Mouse (Mus musculus): Measurements from ENCODE around the gene Tmem140. TPM values are rescaled to one million over a fixed set of nuclear protein-coding genes. Genes with fewer than 3 reads are reported as not detected.

Tmem140 gene
- total and polyA plus RNA-seq, 3 experiments = 18.2 to 22.9 (median 22.9) TPM

GRCm38 (mm10) chr6:34872871-34873270 is 9.9 kb downstream of the Tmem140 start:
- WGBS = 44% methylated on average over 10 of the region's 10 CpGs
- H3K36me3 ChIP-seq (ENCODE audit: control insufficient read depth, insufficient read depth, low read length) = peaks cover 17% of the 10 kb centered on the region
- intact Hi-C loops (cut with DNase I) = no loop called here
- TF ChIP-seq EP300 (IDR thresholded peaks at IDR 0.05; ENCODE audit: insufficient read depth, low read depth, low read length) (no peak), POLR2A (IDR thresholded peaks at IDR 0.05; ENCODE audit: insufficient read depth, low read depth, low read length) (no peak), CTCF (IDR thresholded peaks at IDR 0.05) (no peak)
- H3K79me2 ChIP-seq (replicated peaks; ENCODE audit: control insufficient read depth, insufficient read depth, low read length) = no peaks in the 10 kb centered on the region
- H3K9ac ChIP-seq (ENCODE audit: low read depth, low read length) = peak overlapping the region; percentile 13; the same call in 1 of the 2 replicates
- H3K27ac ChIP-seq = peak overlapping the region; percentile 99
- H3K4me1 ChIP-seq (ENCODE audit: control insufficient read depth, insufficient read depth, low read length) = peaks cover 50% of the 10 kb centered on the region
- no peaks in the 10 kb centered on the region for H3K27me3 ChIP-seq (ENCODE audit: control insufficient read depth, insufficient read depth, low read length)
- no peak overlapping the region for H3K4me3 ChIP-seq
- no peak for DNase-seq

GRCm38 (mm10) chr6:34874101-34874921 is 11.4 kb downstream of the Tmem140 start:
- Histone ChIP-seq H3K4me1 (ENCODE audit: control insufficient read depth, insufficient read depth, low read length) (peaks cover 46% of the 10 kb centered on the region), H3K79me2 (replicated peaks; ENCODE audit: control insufficient read depth, insufficient read depth, low read length) (no peaks in the 10 kb centered on the region), H3K27ac (peak overlapping the region; percentile 99), H3K4me3 (peak overlapping the region; percentile 31), H3K9ac (ENCODE audit: low read depth, low read length) (peak overlapping the region; percentile 57), H3K36me3 (ENCODE audit: control insufficient read depth, insufficient read depth, low read length) (peaks cover 14% of the 10 kb centered on the region), H3K27me3 (ENCODE audit: control insufficient read depth, insufficient read depth, low read length) (no peaks in the 10 kb centered on the region)
- TF ChIP-seq CTCF (IDR thresholded peaks at IDR 0.05) (peak; percentile 39), POLR2A (IDR thresholded peaks at IDR 0.05; ENCODE audit: insufficient read depth, low read depth, low read length) (peak; percentile 82), EP300 (IDR thresholded peaks at IDR 0.05; ENCODE audit: insufficient read depth, low read depth, low read length) (peak; percentile 96)
- peak; percentile 84 to 91 for DNase-seq
- intact Hi-C loops (cut with DNase I) = loop anchor here (1.0 kb wide), 1 partner anchor 8 kb away; no protein-coding TSS in a partner anchor
- WGBS = 26% methylated on average over 21 of the region's 21 CpGs

GRCm38 (mm10) chr6:34875268-34875761 is 12.4 kb downstream of the Tmem140 start:
- Histone ChIP-seq H3K4me3 (peak overlapping the region; percentile 31), H3K27ac (peak overlapping the region; percentile 99), H3K4me1 (ENCODE audit: control insufficient read depth, insufficient read depth, low read length) (peaks cover 39% of the 10 kb centered on the region), H3K79me2 (replicated peaks; ENCODE audit: control insufficient read depth, insufficient read depth, low read length) (no peaks in the 10 kb centered on the region), H3K9ac (ENCODE audit: low read depth, low read length) (peak overlapping the region; percentile 57), H3K27me3 (ENCODE audit: control insufficient read depth, insufficient read depth, low read length) (no peaks in the 10 kb centered on the region), H3K36me3 (ENCODE audit: control insufficient read depth, insufficient read depth, low read length) (peaks cover 9% of the 10 kb centered on the region)
- DNase-seq = peak; percentile 68 to 74
- TF ChIP-seq CTCF (IDR thresholded peaks at IDR 0.05) (no peak), EP300 (IDR thresholded peaks at IDR 0.05; ENCODE audit: insufficient read depth, low read depth, low read length) (no peak), POLR2A (IDR thresholded peaks at IDR 0.05; ENCODE audit: insufficient read depth, low read depth, low read length) (peak; percentile 52; the same call in 1 of the 2 replicates)
- WGBS = 44% methylated on average over 15 of the region's 15 CpGs
- intact Hi-C loops (cut with DNase I) = loop anchor here (5.0 kb wide), 1 partner anchor 263 kb away; no protein-coding TSS in a partner anchor

GRCm38 (mm10) chr6:34875966-34876834 is 13.3 kb downstream of the Tmem140 start:
- TF ChIP-seq CTCF (IDR thresholded peaks at IDR 0.05) = 0 out of 2 replicates have a peak, but pooled peaks have one; percentile 11
- TF ChIP-seq EP300 (IDR thresholded peaks at IDR 0.05; ENCODE audit: insufficient read depth, low read depth, low read length) = no peak
- no peak for TF ChIP-seq POLR2A (IDR thresholded peaks at IDR 0.05; ENCODE audit: insufficient read depth, low read depth, low read length)
- H3K36me3 ChIP-seq (ENCODE audit: control insufficient read depth, insufficient read depth, low read length) = peaks cover 9% of the 10 kb centered on the region
- peak overlapping the region; percentile 99 for H3K27ac ChIP-seq
- no peaks in the 10 kb centered on the region for H3K79me2 ChIP-seq (replicated peaks; ENCODE audit: control insufficient read depth, insufficient read depth, low read length)
- WGBS = 52% methylated on average over 12 of the region's 12 CpGs
- H3K27me3 ChIP-seq (ENCODE audit: control insufficient read depth, insufficient read depth, low read length) = no peaks in the 10 kb centered on the region
- intact Hi-C loops (cut with DNase I) = loop anchor here (2.0 to 5.0 kb wide), 2 partner anchors 13 to 264 kb away; partner anchors contain the start of gene Tmem140
- H3K9ac ChIP-seq (ENCODE audit: low read depth, low read length) = peak overlapping the region; percentile 57
- H3K4me1 ChIP-seq (ENCODE audit: control insufficient read depth, insufficient read depth, low read length) = peaks cover 33% of the 10 kb centered on the region
- peak overlapping the region; percentile 63; the same call in 1 of the 2 replicates for H3K4me3 ChIP-seq
- peak in 1 of 2 experiments; percentile 47 for DNase-seq

- peak in 1 of 2 experiments; percentile 33 for DNase-seq
- peaks cover 9% of the 10 kb centered on the region for H3K36me3 ChIP-seq (ENCODE audit: control insufficient read depth, insufficient read depth, low read length)
- peak overlapping the region; percentile 63; the same call in 1 of the 2 replicates for H3K4me3 ChIP-seq
- TF ChIP-seq EP300 (IDR thresholded peaks at IDR 0.05; ENCODE audit: insufficient read depth, low read depth, low read length) (no peak), CTCF (IDR thresholded peaks at IDR 0.05) (no peak), POLR2A (IDR thresholded peaks at IDR 0.05; ENCODE audit: insufficient read depth, low read depth, low read length) (no peak)
- 27% methylated on average over 2 of the region's 2 CpGs for WGBS
- H3K27ac ChIP-seq = peak overlapping the region; percentile 99
- intact Hi-C loops (cut with DNase I) = loop anchor here (2.0 to 5.0 kb wide), 2 partner anchors 14 to 264 kb away; partner anchors contain the start of gene Tmem140
- H3K4me1 ChIP-seq (ENCODE audit: control insufficient read depth, insufficient read depth, low read length) = peaks cover 33% of the 10 kb centered on the region
- H3K79me2 ChIP-seq (replicated peaks; ENCODE audit: control insufficient read depth, insufficient read depth, low read length) = no peaks in the 10 kb centered on the region
- no peaks in the 10 kb centered on the region for H3K27me3 ChIP-seq (ENCODE audit: control insufficient read depth, insufficient read depth, low read length)
- no peak overlapping the region for H3K9ac ChIP-seq (ENCODE audit: low read depth, low read length)
These were observed 13.8 kb downstream of the Tmem140 start for GRCm38 (mm10) chr6:34876835-34877156.
